Mouse (Mus musculus) spleen, adult 18-20 months (tissue): ENCODE results near the gene 2010111I01Rik.

ENCODE experiments used
- DNase-seq, 2 experiments: peaks; one replicate each; pipeline ENCODE4 v3.0.0; 2022; ENCODE audit warnings: mixed read lengths in 2 of 2

2010111I01Rik gene

DNA sequence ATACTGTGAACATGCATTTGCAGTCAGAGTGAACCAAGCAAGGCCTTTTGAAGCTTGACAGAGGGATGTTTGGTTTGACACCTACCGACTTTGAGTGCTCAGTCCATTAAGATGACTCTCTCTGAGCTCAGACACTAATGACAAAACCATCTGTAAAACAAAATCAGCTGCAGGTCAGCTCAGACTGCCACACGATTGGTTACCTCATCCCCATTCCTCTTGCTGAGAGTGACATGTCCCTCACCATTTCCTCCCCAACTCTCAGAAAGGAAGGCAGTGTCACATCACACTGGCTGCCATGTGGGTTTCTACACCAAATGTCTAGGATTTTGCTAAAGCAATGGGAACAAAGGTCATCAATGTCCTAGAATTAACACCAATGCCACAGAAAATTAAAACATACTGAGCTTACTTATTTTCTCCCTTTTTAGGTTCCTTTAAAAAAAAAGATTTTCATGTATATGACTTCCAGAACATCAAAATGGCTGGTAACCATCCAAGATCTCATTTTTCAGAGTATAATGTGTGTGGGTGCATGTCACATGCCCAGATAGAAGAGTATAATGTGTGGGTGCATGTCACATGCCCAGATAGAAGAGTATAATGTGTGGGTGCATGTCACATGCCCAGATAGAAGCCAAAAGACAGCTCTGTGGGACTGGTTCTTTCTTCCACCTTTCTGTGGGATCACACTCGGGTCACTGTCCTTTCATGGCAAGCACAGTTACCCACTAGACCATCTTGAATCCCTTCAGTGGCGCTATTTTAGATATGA is 395.6 kb downstream of the 2010111I01Rik start:
- DNase-seq = no peak

GRCm38 (mm10) chr13:63361755-63362154 is 397.1 kb downstream of the 2010111I01Rik start:
- DNase-seq = no peak

DNA sequence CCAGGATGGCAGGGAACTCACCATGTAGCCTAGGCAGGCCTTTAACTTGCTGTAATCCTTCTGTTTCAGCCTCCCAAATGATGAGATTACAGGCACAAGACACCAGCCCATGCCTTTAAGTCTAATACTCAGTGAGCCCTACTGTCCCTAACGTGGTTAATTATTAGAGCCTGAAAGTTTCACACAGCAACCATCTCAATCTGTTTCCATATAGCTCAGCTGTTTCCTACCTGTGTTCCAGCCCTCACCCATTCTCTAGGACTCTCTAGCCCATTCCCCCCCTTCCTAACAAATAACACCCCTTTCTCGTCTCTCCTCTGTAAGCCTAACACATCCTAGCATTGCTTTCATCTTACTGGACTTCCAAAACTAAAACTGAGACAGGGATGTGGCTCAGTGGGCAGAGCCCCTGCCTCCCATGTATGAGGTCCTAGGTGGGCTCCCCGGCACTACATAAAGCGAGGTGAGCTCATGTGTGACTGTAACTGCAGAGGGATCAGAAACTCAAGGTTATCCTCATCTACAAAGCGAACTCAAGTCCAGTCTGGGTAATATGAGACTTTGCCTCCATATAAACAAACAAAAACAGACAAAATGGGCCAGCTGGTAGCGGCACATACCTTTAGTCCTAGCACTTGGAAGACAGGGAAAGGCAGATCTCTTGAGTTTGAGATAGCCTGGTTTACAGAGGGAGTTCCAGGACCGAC is 408.9 kb downstream of the 2010111I01Rik start:
- no peak for DNase-seq
